Mouse (Mus musculus) cerebellum, adult 2 months (tissue): Measurements from ENCODE around the gene Sft2d1.

Source experiments
- CTCF ChIP-seq: fragments of 200-500 bp; IDR thresholded peaks from 2 replicates; pipeline ENCODE4 v1.5.1; 2011; ENCODE audit warnings: low read depth, mild to moderate bottlenecking, control low read depth, low read length, moderate library complexity, borderline replicate concordance; ENCODE audit not compliant: insufficient read depth
- POLR2A ChIP-seq: fragments of 200-500 bp; IDR thresholded peaks from 2 replicates; pipeline ENCODE4 v1.6.1; 2011; ENCODE audit warnings: low read length, control low read depth, borderline replicate concordance; ENCODE audit not compliant: insufficient read depth

- TF ChIP-seq POLR2A: no peak
- TF ChIP-seq CTCF: no peak
These were observed 44.8 kb downstream of the Sft2d1 start, which contains the start of gene T2 for GRCm38 (mm10) chr17:8355692-8356091.
